Mouse (Mus musculus): ENCODE measurements at regions not wholly inside any gene's neighbourhood (a gene's known extent, or its start where the extent isn't known, plus 50 kb on each side); places are given as distances from the start of the nearest gene placed in this dataset.

GRCm38 (mm10) chr3:105131053-105131452 is 64.4 kb downstream of the 4930564D02Rik start:
- TF ChIP-seq CTCF (IDR thresholded peaks at IDR 0.05; ENCODE audit: control insufficient read depth, insufficient read depth, insufficient replicate concordance, low read depth, low read length) (no peak), POLR2A (IDR thresholded peaks at IDR 0.05; ENCODE audit: control insufficient read depth, low read depth, low read length) (no peak)
